Mouse (Mus musculus) forebrain, embryonic 16.5 days (tissue): Measurements from ENCODE around the gene Ccsap. TPM values are rescaled to one million over a fixed set of nuclear protein-coding genes. Genes with fewer than 3 reads are reported as not detected.

Experiments used
- ATAC-seq: fragments of 200-750 bp; cut with Nextera tagmentation; 2 replicates; pipeline ENCODE4 v1.8.0; 2017; ENCODE audit warnings: mild to moderate bottlenecking, moderate library complexity
- H3K27ac ChIP-seq: fragments of 300-500 bp; sonication (generic); 2 replicates; pipeline ENCODE4 v1.5.1; 2014; ENCODE audit warnings: low read length, control low read depth
- H3K27me3 ChIP-seq: fragments of 300-500 bp; sonication (generic); replicated peaks from 2 replicates; pipeline ENCODE4 v1.6.1; 2014; ENCODE audit warnings: low read length; ENCODE audit not compliant: control insufficient read depth, insufficient read depth
- H3K36me3 ChIP-seq: fragments of 300-500 bp; sonication (generic); 2 replicates; pipeline ENCODE4 v1.6.1; 2014; ENCODE audit not compliant: control insufficient read depth, insufficient read depth
- H3K4me1 ChIP-seq: fragments of 300-500 bp; sonication (generic); replicated peaks from 2 replicates; pipeline ENCODE4 v1.6.1; 2014; ENCODE audit warnings: low read length; ENCODE audit not compliant: control insufficient read depth, insufficient read depth
- H3K4me2 ChIP-seq: fragments of 300-500 bp; sonication (generic); 2 replicates; pipeline ENCODE4 v1.6.1; 2014; ENCODE audit warnings: mild to moderate bottlenecking, low read length, control low read depth
- H3K4me3 ChIP-seq: fragments of 300-500 bp; sonication (generic); replicated peaks from 2 replicates; pipeline ENCODE4 v1.5.1; 2014; ENCODE audit warnings: mild to moderate bottlenecking, low read length, control low read depth
- H3K9ac ChIP-seq: fragments of 300-500 bp; sonication (generic); replicated peaks from 2 replicates; pipeline ENCODE4 v1.6.1; 2014; ENCODE audit warnings: low read depth, low read length, control low read depth
- H3K9me3 ChIP-seq: fragments of 300-500 bp; sonication (generic); 2 replicates; pipeline ENCODE4 v1.6.1; 2016; ENCODE audit warnings: low read length; ENCODE audit not compliant: control insufficient read depth
- WGBS: fragments of 180-500 bp; shearing (Covaris S2); extraction: QIAGEN DNeasy Blood & Tissue Kit; methylation state at CpG from one replicate; pipeline ENCODE4 v1.1.7; 2014; 5-methylcytosine and 5-hydroxymethylcytosine counted together
- polyA plus RNA-seq: library from polyadenylated mRNA; unstranded; fragments of >200 nt; fragmentation: Nextera tagmentation; extraction: Ambion mirVana; gene quantifications from 2 replicates; pipeline ENCODE4 v1.2.1, GENCODE M21; 2015

Gene Ccsap
- polyA plus RNA-seq, 1 experiment from 2014 or later, result 6.6 TPM

GRCm38 (mm10) chr8:123860386-123860785, 377 bp upstream of the Ccsap start:
- Histone ChIP-seq H3K4me1 (peaks cover 23% of the 10 kb centered on the region), H3K27me3 (no peaks in the 10 kb centered on the region), H3K9ac (no peak overlapping the region; the same call in 1 of the 2 replicates), H3K9me3 (no peaks in the 10 kb centered on the region), H3K36me3 (no peaks in the 10 kb centered on the region), H3K4me2 (peak overlapping the region; percentile 82), H3K4me3 (peak overlapping the region; percentile 87), H3K27ac (no peak overlapping the region)
- WGBS, result 74% methylated on average over 4 of the region's 4 CpGs
- no peak for ATAC-seq

- peaks cover 20% of the 10 kb centered on the region for H3K4me1 ChIP-seq
- peak overlapping the region; percentile 84 for H3K9ac ChIP-seq
- H3K27me3 ChIP-seq, result no peaks in the 10 kb centered on the region
- peak; percentile 96 for ATAC-seq
- no peaks in the 10 kb centered on the region for H3K36me3 ChIP-seq
- H3K27ac ChIP-seq, result peak overlapping the region; percentile 80
- WGBS, result under 1% methylated on average over 71 of the region's 79 CpGs
- no peaks in the 10 kb centered on the region for H3K9me3 ChIP-seq
- H3K4me3 ChIP-seq, result peak overlapping the region; percentile 87
- peak overlapping the region; percentile 82 for H3K4me2 ChIP-seq
Observed at GRCm38 (mm10) chr8:123858941-123859647, 915 bp downstream of the Ccsap start.

GRCm38 (mm10) chr8:123858574-123858940, 1.5 kb downstream of the Ccsap start:
- Histone ChIP-seq H3K27me3 (no peaks in the 10 kb centered on the region), H3K36me3 (no peaks in the 10 kb centered on the region), H3K9ac (peak overlapping the region; percentile 84), H3K4me2 (peak overlapping the region; percentile 82), H3K4me1 (peaks cover 16% of the 10 kb centered on the region), H3K9me3 (no peaks in the 10 kb centered on the region), H3K4me3 (peak overlapping the region; percentile 87), H3K27ac (peak overlapping the region; percentile 66; the same call in 1 of the 2 replicates)
- under 1% methylated on average over 17 of the region's 17 CpGs for WGBS
- no peak for ATAC-seq

- H3K36me3 ChIP-seq, result no peaks in the 10 kb centered on the region
- H3K9me3 ChIP-seq, result no peaks in the 10 kb centered on the region
- H3K27me3 ChIP-seq, result no peaks in the 10 kb centered on the region
- WGBS, result 59% methylated on average over 3 of the region's 3 CpGs
- H3K27ac ChIP-seq, result no peak overlapping the region
- H3K9ac ChIP-seq, result no peak overlapping the region
- no peak for ATAC-seq
- peaks cover 16% of the 10 kb centered on the region for H3K4me1 ChIP-seq
- H3K4me2 ChIP-seq, result no peak overlapping the region
- H3K4me3 ChIP-seq, result no peak overlapping the region
Observed at GRCm38 (mm10) chr8:123857361-123857760, 2.6 kb downstream of the Ccsap start.

- no peak for ATAC-seq
- Histone ChIP-seq H3K4me1 (peaks cover 13% of the 10 kb centered on the region), H3K27me3 (no peaks in the 10 kb centered on the region), H3K9ac (no peak overlapping the region), H3K9me3 (no peaks in the 10 kb centered on the region), H3K27ac (no peak overlapping the region), H3K36me3 (no peaks in the 10 kb centered on the region), H3K4me2 (no peak overlapping the region), H3K4me3 (no peak overlapping the region)
- WGBS, result 74% methylated on average over 9 of the region's 9 CpGs
Observed at GRCm38 (mm10) chr8:123854733-123855475, 5.1 kb downstream of the Ccsap start.

GRCm38 (mm10) chr8:123854252-123854651, 5.8 kb downstream of the Ccsap start:
- WGBS, result 92% methylated on average over 1 of the region's 1 CpGs
- no peaks in the 10 kb centered on the region for H3K9me3 ChIP-seq
- ATAC-seq, result no peak

GRCm38 (mm10) chr8:123851590-123851989, 8.4 kb downstream of the Ccsap start:
- WGBS, result 59% methylated on average over 5 of the region's 5 CpGs
- H3K9ac ChIP-seq, result no peak overlapping the region
- ATAC-seq, result no peak
- H3K27me3 ChIP-seq, result no peaks in the 10 kb centered on the region
- no peak overlapping the region for H3K27ac ChIP-seq
- H3K36me3 ChIP-seq, result no peaks in the 10 kb centered on the region
- H3K4me2 ChIP-seq, result no peak overlapping the region
- H3K4me1 ChIP-seq, result no peaks in the 10 kb centered on the region
- H3K4me3 ChIP-seq, result no peak overlapping the region
- no peaks in the 10 kb centered on the region for H3K9me3 ChIP-seq

More at GRCm38 (mm10) chr8:123854252-123854651, 5.8 kb downstream of the Ccsap start:
- no peak overlapping the region for H3K9ac ChIP-seq
- no peak overlapping the region for H3K27ac ChIP-seq
- no peaks in the 10 kb centered on the region for H3K36me3 ChIP-seq
- H3K4me3 ChIP-seq, result no peak overlapping the region
- no peak overlapping the region for H3K4me2 ChIP-seq
- peaks cover 12% of the 10 kb centered on the region for H3K4me1 ChIP-seq
- H3K27me3 ChIP-seq, result no peaks in the 10 kb centered on the region

- H3K9me3 ChIP-seq, result no peaks in the 10 kb centered on the region
- 91% methylated on average over 4 of the region's 4 CpGs for WGBS
- no peak overlapping the region for H3K4me2 ChIP-seq
- H3K4me3 ChIP-seq, result no peak overlapping the region
- H3K36me3 ChIP-seq, result no peaks in the 10 kb centered on the region
- H3K4me1 ChIP-seq, result no peaks in the 10 kb centered on the region
- no peak overlapping the region for H3K9ac ChIP-seq
- H3K27ac ChIP-seq, result no peak overlapping the region
- no peak for ATAC-seq
- no peaks in the 10 kb centered on the region for H3K27me3 ChIP-seq
Observed at GRCm38 (mm10) chr8:123849352-123849751, 10.7 kb downstream of the Ccsap start.

GRCm38 (mm10) chr8:123847546-123847945, 12.5 kb downstream of the Ccsap start:
- H3K4me1 ChIP-seq, result no peaks in the 10 kb centered on the region
- H3K36me3 ChIP-seq, result no peaks in the 10 kb centered on the region
- ATAC-seq, result no peak
- no peak overlapping the region for H3K9ac ChIP-seq
- no peak overlapping the region for H3K4me2 ChIP-seq
- H3K27ac ChIP-seq, result no peak overlapping the region
- no peaks in the 10 kb centered on the region for H3K9me3 ChIP-seq
- 71% methylated on average over 3 of the region's 3 CpGs for WGBS
- no peaks in the 10 kb centered on the region for H3K27me3 ChIP-seq
- no peak overlapping the region for H3K4me3 ChIP-seq
